Mouse (Mus musculus): ENCODE measurements around the gene Scimp.

DNA sequence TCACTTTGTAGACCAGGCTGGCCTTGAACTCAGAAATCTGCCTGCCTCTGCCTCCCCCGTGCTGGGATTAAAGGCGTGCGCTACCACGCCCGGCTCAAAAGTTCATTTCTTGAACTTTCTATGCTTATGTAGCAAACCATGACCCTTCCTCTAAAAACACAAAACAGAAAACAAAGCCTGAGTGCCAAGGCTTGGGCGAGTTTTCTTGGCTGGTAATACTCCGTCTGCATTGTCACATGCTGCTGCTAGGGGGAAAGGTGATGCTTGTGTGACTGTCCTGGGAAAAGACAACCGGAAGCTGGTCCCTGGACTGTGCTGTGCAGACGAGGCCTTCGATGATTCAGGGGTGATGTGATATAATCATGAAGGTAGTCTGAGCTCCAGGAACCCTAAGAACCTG is 59.2 kb downstream of the Scimp start:
- no peak for TF ChIP-seq GATA1 (IDR thresholded peaks at IDR 0.05; ENCODE audit: borderline replicate concordance, low read length)
- TF ChIP-seq FLI1 (IDR thresholded peaks at IDR 0.05; ENCODE audit: low read length), result no peak

Data from megakaryocyte, embryonic 14.5 days (primary cell).